Mouse (Mus musculus) kidney, postnatal 14 days (tissue): ENCODE measurements around the gene Rit1.
"Not testable (repeated sequence)": the region's sequence is repeated elsewhere in the genome, so short reads cannot be mapped to it uniquely, and the experiment has no call there.

Experiments used
- DNase-seq: peaks from one replicate; pipeline ENCODE4 v3.0.0; 2022; ENCODE audit warnings: mixed read lengths

The Rit1 gene

DNA sequence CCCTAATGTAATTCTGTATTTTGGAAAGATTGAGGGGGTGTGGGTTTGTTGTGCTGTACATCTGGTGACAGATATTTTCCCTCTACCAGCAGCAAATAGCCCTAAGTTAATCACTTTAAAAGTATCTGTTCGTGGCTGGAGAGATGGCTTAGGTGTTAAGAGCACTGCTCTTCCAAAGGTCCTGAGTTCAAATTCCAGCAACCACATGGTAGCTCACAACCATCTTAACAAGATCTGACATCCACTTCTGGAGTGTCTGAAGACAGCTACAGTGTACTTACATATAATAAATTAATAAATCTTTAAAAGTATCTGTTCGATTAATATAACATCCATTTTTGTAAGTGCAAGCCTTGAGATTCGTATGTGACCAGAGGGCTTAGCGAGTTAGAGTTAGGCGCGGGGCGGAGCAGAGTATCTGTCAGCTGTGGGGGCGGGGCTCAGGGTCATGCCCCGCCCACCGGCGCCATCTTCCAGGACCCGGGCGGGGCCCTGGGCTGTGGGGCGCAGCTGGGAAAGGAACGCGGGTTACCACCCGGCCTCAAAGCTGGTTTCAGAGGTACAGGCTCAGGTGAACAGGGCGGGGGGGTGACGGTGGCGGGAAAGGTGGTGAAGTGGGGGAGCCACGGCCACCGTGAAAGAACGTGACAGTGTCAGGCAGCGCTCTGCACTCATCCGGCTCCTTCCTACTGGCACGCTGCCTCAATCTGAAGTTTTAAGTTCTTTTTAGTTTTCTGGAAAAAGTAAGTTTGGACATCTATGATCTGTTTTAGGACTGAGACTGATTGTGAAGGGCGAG lies at the start of gene Rit1:
Gene Rit1 (plus strand): TSS at position 440 of the 799 bp plus-strand sequence.
- DNase-seq: peak; percentile 92

DNA sequence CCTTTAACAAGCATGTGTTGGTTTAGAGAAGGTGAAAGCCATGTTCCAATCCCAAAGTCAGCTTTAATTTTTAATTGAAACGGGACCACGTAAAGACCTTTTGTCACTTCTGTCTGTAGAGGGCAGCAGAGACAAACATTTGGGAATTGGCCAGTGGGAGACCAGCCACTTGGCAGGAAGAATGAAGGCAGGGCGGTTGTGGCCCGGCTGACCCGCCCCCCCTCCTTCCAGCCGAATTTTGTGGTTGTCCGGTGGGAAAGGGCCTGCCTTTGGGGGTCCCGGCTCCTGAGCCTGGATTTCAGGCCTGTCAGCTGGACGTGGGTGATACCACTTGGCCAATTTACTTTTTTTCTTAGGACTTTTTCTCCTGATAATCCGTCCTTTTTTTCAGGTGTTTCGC lies 39.2 kb upstream of the Rit1 start:
- peak; percentile 83 for DNase-seq

DNA sequence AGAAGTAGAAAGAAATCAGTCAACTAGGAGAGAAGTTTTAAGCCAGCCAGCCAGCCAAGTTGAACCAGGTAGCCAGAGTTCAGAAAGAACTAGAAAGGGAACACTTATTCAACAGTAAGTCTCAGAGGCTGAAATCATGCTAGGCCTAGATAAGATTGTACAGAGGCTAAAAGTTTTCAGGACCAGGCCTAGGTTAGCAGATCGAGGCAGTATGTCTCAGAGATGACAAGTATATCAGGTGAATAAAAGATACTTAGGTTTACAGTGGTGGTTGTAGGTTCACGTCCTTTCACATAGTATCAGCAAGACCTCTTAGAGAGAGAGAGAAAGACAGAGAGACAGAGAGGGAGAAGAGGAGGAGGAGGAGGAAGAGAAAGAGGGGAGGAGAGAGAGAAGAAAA lies 32.8 kb upstream of the Rit1 start:
- no peak for DNase-seq

DNA sequence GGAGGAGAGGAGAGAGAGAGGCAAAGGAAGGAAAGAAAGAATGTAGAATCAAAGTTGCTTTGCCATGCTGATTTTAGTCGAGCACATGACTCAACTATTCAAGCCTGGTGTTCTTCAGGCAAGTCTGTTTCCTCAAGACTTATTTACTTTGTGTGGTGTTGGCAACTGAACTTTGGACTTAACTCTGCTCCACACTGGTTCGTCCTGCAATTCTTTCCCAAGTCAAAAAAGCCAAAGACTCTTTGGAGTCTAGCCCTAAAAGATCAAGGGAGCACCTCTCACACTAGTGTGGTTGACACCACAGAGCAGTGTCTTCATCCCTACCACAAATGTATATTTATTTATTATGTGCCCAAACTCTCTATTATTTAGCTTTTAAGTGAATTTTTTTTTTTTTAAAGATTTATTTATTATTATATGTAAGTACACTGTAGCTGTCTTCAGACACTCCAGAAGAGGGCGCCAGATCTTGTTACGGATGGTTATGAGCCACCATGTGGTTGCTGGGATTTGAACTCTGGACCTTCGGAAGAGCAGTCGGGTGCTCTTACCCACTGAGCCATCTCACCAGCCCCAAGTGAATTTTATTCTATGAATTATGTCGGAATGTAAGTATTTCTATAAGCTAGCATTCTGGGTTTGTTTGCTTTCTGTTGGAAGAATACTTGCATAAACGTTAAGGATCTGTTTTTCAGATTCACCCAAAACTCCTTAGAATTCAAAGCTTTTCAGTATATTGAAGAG lies 32.2 kb upstream of the Rit1 start:
- peak; percentile 12 for DNase-seq

DNA sequence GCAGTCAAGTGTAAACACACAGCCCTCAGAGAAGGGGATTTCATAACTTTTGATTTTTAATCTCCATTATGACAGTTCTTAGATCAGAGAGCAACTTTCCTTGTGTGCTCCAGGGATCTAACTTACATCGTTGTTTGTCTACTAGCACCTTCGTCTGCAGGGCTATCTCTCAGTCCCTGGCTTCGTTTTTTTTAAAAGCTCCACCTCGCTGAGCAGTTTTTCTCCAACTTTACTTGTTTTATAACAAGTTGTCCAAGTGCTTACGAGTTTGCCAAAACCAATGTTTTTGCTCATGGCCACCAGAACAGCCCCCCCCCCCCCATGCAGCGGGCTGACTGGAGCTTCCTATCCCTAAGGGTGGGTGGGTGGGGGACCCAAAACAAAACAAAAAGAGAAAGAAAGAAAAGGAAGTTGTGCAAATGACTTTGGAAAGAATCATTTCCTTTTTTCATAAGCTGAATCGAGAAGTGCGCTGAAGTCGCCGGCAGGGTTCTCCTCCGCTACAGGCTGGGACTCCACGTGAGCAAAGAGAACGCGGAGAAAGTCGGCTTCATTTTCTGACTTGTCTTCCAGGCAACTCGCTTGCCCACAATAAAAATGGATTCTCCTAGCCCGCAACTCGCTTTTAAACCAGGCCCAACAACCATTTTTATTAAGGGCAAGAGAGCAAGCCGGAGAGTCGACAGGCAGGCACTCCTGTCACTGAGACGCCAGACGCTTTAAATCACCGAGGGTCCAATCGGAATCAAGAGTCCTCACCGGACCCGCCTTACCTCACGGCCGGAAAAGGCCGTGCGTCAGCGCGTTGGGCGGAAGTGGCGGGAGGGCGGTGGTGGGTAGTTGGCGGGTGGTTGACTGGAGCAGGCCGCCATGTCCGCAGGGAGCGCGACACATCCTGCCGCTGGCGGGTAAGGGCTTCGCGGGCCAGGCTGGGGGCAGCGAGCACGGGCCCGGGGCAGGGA lies 31.4 kb upstream of the Rit1 start, which contains the start of gene Khdc4:
Gene Khdc4 (plus strand): TSS at position 824 of the 962 bp plus-strand sequence.
- DNase-seq: peak; percentile 98

DNA sequence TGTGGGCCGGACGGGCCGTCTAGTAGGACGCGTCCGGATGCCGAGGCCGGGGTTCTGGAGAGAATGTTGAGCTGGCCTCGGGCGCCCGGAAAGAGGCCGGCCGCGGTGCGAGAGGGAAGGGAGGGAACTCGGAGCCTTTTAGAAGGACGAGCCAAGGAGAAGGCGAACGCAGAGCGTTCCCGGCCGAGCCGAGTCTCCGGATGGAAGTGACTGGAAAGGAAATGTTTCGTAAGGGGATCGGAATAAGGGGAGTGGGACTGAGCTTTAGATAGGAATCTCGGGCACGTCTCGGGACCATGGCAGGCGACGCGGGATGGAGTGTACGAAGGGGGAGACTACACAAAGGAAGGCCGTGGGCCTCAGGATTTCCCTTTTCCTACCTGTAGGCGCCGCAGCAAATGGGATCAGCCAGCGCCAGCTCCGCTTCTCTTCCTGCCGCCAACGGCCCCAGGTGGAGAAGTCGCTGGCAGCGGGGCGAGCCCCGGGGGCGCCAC lies 30.6 kb upstream of the Rit1 start:
- DNase-seq: peak; percentile 71

DNA sequence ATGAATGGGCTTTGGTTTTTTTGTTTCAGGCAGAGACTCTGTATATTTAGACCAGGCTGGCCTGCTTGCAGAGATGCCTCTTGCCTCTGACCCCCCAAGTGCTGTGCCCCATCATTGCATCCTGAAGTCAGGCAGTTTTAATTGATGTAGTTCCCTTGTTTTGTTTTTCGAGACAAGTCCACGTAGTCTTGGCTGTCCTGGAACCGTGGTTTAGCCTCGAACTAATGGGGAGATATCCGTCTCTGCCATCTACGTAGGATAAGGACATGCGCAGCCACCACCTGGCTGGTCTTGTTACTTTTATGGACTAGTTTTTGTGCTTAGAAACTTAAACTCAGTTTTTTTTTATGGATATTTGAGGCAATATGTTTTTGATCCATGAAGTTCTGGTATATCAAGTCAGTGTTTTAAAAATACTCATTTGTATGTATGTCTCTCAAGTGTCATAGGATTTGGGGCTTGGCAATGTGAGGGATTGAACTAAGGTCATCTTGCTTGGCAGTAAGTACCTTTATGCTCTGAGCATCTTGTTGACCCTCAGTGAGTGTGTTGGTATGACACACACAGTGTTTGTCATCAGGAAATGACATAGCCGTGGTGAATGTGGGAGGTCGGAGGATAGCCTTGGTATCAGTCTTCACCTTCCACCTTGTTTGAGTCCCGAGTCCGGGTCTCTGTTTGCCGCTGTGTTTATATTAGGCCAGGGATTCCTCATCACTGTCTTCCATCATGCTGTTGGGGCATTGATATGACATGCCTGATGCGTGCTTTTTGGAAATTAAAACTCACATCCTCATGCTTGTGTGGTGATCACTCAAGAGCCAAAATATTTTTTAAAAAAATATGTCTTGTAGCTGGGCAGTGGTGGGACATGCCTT lies 29.7 kb upstream of the Rit1 start:
- DNase-seq: no peak

DNA sequence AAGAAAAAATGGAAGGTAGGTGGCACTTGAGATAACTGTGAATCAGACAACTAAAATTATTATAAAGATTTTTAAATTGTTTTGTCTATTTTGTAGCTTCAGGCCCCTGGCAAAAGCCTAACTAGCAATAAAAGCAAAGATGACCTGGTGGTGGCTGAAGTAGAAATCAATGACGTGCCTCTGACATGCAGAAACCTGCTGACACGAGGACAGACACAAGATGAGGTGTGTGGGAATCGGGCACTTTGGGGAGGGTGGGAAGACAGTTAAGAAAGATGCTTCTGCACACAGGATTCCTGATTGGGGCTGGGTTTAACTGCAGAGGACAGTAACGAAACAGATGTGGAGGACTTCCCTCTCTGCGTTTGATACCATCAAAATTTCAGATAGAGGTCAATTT lies 27.6 kb upstream of the Rit1 start:
- no peak for DNase-seq

DNA sequence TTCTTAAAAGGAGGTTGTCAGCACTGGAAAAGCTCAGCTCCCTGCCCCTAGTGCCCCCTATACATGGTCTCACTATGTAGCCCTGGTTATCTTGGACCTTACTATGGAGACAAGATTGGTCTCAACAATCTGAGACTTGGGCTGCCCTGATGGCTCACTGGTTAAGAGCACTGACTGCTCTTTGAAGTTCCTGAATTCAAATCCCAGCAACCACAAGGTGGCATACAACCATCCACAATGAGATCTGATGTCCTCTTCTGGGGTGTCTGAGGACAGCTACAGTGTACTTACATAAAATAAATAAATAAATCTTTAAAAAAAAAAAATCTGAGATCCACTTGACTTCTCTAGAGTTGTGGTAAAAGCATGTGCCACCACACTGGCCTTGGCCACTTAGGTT lies 21.1 kb upstream of the Rit1 start:
- DNase-seq: no peak

DNA sequence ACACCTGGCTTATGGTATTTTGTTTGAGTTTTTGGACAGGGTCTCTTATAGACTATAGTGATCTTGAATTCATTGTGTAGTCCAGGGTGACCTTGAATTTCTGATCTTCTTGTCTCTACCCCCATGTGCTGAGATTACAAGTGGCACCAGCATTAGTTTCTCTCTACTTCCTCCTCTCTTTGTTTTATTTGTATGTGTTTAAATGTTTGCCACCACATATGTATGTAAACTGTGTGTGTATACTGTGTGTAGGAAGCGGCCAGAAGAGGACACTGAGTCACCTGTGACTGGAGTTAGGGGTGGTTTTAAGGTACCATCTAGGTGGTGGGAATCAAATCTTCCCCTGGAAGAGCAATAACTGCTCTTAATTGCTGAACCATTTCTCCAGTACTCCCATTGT lies 18.6 kb upstream of the Rit1 start:
- DNase-seq: no peak

DNA sequence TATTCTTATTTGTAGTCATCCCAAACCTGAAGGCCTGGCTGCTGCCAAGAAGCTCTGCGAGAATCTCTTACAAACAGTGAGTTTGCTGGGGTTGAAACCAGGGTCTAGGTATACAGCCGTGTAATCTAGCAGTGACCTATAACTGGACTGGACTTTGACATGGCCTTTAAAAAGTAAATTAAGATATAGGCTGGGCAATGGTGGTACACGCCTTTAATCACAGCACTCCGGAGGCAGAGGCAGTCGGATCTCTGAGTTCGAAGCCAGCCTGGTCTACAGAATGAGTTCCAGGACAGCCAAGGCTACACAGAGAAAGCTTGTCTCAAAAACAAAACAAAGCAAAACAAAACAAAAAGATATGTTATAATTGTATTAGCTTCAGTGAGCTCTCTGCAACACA lies 17.8 kb upstream of the Rit1 start:
- no peak for DNase-seq

DNA sequence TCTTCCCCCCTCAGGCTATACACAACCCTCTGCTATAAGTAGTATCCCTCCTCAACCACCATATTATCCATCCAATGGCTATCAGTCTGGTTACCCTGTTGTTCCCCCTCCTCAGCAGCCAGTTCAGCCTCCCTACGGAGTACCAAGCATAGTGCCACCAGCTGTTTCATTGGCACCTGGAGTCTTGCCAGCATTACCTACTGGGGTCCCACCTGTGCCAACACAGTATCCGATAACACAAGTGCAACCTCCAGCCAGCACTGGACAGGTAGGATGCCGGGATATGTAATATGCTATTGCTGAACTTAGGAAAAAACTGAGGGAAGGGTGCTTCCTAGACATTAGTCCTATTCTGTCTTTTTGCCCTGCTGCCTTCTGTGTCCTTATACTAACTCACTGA lies 16.4 kb upstream of the Rit1 start:
- no peak for DNase-seq

DNA sequence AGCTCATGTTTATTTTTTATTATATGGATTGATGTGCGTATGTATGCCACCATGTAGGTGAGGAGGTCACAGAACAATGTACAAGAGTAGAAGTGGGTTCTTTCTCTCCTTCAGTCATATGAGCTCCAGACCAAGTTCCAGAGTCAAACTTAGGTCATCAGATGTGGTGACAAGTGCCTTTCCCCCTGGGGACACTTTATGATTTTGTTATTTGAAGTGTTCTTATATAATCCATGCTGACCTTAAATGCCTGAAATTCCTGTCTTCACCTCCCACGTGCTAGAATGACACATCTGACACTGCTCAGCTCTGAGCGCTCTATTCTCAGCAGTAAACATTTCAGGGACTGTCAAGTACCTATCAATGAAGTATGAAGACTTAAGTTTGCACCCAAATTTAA lies 15.4 kb upstream of the Rit1 start:
- no peak for DNase-seq

DNA sequence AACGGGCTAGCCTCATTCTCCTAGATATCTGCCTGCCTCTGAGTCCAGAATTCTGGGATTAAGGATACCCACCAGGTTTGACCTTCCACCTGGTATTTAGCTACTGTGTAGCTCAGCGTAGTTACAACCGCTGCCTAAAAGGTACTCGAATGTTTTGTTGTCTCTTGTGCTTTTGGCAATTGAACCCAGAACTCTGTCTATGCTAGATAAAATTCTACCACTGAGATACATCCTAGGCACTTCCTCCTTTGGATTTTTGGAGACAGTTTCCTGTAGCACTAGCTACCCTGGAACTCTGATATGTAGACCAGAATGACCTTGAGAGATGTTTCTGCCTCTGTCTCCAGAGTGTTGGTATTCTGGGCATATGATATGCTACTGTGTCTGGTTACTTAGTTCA lies 2.9 kb upstream of the Rit1 start:
- DNase-seq: no peak

DNA sequence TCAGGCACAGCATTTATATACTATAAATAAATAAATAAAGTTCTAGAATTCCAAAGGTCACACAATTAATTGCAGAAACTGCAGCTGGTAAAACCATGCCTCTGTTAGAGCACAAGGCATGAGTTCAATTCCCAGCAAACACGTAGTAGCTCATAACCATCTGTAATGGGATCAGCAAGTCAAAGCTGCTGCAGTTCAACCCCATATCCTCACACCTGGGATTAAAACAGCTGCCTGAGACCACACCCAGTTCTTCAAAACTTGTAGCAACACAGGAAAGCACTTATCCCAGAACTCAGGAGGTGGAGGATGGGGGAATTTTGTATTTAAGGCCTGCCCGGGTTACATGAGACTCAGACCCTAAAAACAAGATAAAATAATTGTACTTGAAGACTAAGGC lies 1.9 kb upstream of the Rit1 start:
- DNase-seq: no peak

DNA sequence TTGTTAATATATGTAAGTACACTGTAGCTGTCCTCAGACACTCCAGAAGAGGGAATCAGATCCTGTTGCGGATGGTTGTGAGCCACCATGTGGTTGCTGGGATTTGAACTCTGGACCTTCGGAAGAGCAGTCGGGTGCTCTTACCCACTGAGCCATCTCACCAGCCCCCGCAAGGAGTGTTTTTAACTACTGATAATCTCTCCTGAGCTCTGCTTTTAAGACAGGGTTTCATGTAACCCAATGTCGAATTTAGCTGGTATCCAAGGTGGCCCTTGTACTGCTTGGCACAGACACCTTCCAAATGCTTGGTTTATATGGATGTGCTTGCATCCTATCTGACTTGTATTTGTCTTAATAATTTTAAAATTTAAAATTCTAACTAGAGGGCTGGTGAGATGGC lies 922 bp upstream of the Rit1 start:
- not testable (repeated sequence) for DNase-seq

DNA sequence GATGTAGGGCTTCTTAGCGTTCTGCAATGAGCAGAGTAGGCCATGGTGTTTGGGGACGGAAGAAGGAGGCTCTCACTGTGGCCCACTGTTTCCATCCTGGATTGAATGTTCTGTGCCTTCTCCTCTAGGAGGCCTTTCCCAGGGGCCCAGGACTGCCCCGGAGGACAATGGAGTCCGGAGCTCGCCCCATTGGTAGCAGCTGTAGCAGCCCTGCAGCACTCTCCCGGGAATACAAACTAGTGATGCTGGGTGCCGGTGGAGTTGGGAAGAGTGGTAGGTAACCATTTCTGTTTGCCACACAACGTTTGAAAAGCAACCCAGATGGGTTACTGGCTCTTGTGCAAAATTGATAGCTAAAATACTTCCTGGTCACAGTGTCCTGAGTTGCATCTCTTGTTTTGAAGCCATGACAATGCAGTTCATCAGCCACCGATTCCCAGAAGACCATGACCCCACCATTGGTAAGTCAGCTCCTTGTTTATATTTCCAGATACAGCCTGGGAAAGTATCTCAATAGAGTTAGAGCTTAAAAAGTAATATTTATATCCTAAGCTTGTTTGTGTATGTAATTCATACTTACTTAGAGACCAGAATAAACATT lies 660 bp downstream of the Rit1 start:
- DNase-seq: peak; percentile 52

DNA sequence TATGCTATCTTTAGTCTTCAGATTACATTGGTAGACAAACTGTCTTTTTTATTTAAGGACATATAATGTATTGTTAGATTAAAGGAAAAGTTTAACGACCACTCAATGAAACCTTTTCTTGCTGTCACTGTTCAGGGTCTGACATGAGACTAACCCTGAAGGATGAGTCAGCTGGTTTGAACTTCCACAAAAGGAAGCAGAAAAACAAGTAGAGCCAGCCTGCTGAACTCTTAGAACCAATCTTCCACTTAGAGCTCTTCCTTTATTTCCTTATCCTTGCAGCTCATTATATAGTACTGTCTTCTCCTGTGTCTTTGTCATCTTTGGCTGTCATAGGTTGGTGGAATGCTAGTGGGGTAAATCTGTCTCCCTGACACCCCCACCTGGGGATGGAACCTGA lies 1.2 kb downstream of the Rit1 start:
- DNase-seq: no peak

DNA sequence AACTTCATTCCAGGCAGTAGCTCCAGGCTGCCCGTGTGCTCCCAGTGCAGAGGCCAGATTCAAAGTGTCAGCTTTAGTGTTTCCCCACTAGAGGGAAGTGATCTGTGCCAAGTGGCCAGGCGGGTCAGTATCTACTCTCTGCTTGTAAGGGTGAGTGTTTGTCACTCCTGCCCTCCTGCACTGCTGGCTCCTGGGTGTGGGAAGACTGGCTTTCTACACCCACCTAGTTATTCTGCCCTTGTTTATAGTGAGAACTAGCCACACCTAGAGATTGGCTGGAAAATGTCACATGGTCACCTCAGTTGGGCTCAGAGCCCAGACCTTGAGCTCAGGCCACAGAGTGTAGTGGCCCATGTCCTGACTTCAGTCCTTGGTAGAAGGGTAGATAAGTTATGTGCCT lies 2.5 kb downstream of the Rit1 start:
- DNase-seq: peak; percentile 79

DNA sequence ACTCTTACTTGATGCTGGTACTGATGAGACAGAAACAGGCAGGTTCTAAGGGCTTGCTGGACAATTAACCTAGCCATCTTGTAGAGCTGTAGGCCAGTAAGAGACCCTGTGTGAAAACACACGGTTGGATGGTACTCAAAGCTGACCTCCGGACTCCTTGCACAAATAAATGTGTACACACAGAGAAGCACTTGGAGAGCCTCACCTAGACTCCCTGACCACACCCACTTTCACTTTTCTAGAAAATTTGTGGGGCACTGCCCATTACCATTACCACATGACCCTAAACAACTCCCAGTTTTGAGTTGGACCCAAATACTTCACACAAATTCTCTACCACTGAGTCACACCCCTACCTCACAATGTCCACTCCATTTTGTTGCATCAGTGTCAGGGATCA lies 19.9 kb downstream of the Rit1 start:
- no peak for DNase-seq

DNA sequence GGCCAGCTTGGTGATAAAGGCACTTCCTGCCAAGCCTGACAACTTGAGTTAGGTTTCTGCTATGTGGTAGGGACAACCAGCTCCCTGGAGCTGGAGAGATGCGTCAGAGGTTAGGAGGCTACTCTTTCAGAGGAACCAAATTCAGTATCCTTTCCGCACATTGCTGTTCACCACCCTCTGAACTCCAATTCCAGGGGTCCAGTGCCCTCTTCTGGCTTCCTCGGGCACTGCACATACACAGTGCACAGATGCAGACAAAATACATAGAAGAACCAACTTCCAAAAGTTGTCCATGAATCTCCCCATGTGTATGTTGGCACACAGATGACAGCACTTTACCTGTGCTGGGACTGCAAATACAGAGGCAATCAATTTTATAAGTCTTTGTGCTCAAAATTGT lies 22.0 kb downstream of the Rit1 start:
- DNase-seq: peak; percentile 71

DNA sequence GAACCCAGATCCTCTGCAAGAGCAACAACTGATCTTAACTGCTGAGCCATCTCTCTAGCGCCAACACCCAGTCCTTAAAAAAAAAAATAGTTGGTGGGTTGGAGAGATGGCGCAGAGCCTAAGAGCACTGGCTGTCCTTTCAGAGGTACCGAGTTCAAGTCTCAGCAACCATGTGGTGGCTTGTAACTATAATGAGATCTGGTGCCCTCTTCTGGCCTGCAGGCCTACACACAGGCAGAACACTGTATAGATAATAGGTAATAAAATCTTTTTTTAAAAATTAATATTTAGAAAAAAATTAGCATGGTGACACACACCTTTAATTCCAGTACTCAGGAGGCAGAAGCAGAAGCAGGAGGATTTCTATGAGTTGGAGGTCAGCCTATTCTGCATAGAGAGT lies 23.5 kb downstream of the Rit1 start:
- DNase-seq: no peak
